Mouse (Mus musculus) heart, adult 2 months (tissue): ENCODE results near the gene Gps2. TPM values are rescaled to one million over a fixed set of nuclear protein-coding genes. Genes with fewer than 3 reads are reported as not detected.
"Not testable (repeated sequence)": the region's sequence is repeated elsewhere in the genome, so short reads cannot be mapped to it uniquely, and the experiment has no call there.

Experiments used
- DNase-seq, 2 experiments: peaks; one replicate each; pipeline ENCODE4 v3.0.0; 2021
- H3K27ac ChIP-seq: fragments of 200-600 bp; 2 replicates; pipeline ENCODE4 v1.8.1; 2022
- H3K27me3 ChIP-seq: fragments of 200-500 bp; 2 replicates; pipeline ENCODE4 v1.6.1; 2012; ENCODE audit warnings: mild to moderate bottlenecking, low read length, inconsistent platforms, mixed read lengths; ENCODE audit not compliant: control insufficient read depth, insufficient read depth
- H3K36me3 ChIP-seq: fragments of 200-500 bp; 2 replicates; pipeline ENCODE4 v1.6.1; 2012; ENCODE audit warnings: low read length, inconsistent platforms; ENCODE audit not compliant: control insufficient read depth, insufficient read depth
- H3K4me1 ChIP-seq: fragments of 200-500 bp; 2 replicates; pipeline ENCODE4 v1.6.1; 2011; ENCODE audit warnings: low read length; ENCODE audit not compliant: control insufficient read depth, insufficient read depth
- H3K4me3 ChIP-seq: fragments of 200-600 bp; 2 replicates; pipeline ENCODE4 v1.8.1; 2022
- H3K79me2 ChIP-seq: fragments of 200-500 bp; replicated peaks from 2 replicates; pipeline ENCODE4 v1.6.1; 2012; ENCODE audit warnings: mild to moderate bottlenecking, inconsistent platforms, low read length, moderate library complexity, mixed read lengths; ENCODE audit not compliant: control insufficient read depth, insufficient read depth
- H3K9ac ChIP-seq: fragments of 200-500 bp; 2 replicates; pipeline ENCODE4 v1.6.1; 2012; ENCODE audit warnings: low read depth, mild to moderate bottlenecking, control low read depth, inconsistent platforms, low read length, mixed read lengths
- CTCF ChIP-seq: fragments of 200-600 bp; IDR thresholded peaks from 2 replicates; pipeline ENCODE4 v1.8.1; 2022; ENCODE audit warnings: antibody characterized with exemption, mild to moderate bottlenecking, moderate library complexity
- EP300 ChIP-seq: fragments of 200-500 bp; IDR thresholded peaks from 2 replicates; pipeline ENCODE4 v1.6.1; 2011; ENCODE audit warnings: low read depth, low read length, control low read depth; ENCODE audit not compliant: insufficient read depth
- POLR2A ChIP-seq: fragments of 200-500 bp; IDR thresholded peaks from 2 replicates; pipeline ENCODE4 v1.6.1; 2011; ENCODE audit warnings: mild to moderate bottlenecking, low read depth, low read length, control low read depth; ENCODE audit not compliant: insufficient read depth
- WGBS: fragments of 180-500 bp; shearing (Covaris S2); methylation state at CpG from one replicate; pipeline ENCODE4 v1.1.7; 2018; 5-methylcytosine and 5-hydroxymethylcytosine counted together
- intact Hi-C: fragments of 180-260 bp; cut with DNase I; formaldehyde crosslinking; loops from one replicate; pipeline ENCODE4 v1.15.1; 2025
- polyA plus RNA-seq: library from polyadenylated mRNA; depleted of rRNA; stranded (reverse); fragments of >200 nt; gene quantifications from 2 replicates; pipeline ENCODE4 v1.2.3, GENCODE M21; 2012
- total RNA-seq, 2 experiments: library from RNA; stranded (reverse); gene quantifications; 2 replicates each; pipeline ENCODE4 v1.2.3; 2021

Gps2 gene
- total and polyA plus RNA-seq, 3 experiments = 27.2 to 63.9 (median 28.4) TPM

DNA sequence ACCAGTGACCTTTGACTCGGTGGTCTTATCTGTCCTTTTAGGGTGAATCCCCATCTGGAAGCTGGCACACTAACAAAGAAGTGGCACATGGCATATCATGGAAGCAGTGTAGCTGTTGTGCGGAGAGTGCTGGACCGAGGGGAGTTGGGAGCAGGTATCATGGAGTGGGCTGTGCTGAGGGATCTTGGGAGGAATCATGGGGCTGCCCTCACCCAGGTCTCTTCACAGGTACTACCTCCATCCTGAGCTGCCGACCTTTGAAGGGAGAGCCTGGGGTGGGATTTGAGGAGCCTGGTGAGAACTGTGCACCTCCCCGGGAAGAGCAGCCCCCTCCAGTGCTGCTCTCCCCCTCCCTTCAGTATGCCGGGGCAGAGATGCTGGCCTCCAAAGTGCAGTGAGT, 2.0 kb upstream of the Gps2 start:
- Histone ChIP-seq H3K27ac (no peak overlapping the region), H3K9ac (no peak overlapping the region), H3K36me3 (peaks cover 2% of the 10 kb centered on the region; the same call in 1 of the 2 replicates), H3K4me3 (no peak overlapping the region), H3K79me2 (peaks cover 3% of the 10 kb centered on the region; the same call in 1 of the 2 replicates), H3K4me1 (peaks cover 7% of the 10 kb centered on the region; the same call in 1 of the 2 replicates), H3K27me3 (no peaks in the 10 kb centered on the region)
- intact Hi-C loops = no loop called here
- 80% methylated on average over 6 of the region's 6 CpGs for WGBS
- DNase-seq = no peak
- TF ChIP-seq EP300 = no peak
- TF ChIP-seq POLR2A = no peak
- TF ChIP-seq CTCF = no peak

DNA sequence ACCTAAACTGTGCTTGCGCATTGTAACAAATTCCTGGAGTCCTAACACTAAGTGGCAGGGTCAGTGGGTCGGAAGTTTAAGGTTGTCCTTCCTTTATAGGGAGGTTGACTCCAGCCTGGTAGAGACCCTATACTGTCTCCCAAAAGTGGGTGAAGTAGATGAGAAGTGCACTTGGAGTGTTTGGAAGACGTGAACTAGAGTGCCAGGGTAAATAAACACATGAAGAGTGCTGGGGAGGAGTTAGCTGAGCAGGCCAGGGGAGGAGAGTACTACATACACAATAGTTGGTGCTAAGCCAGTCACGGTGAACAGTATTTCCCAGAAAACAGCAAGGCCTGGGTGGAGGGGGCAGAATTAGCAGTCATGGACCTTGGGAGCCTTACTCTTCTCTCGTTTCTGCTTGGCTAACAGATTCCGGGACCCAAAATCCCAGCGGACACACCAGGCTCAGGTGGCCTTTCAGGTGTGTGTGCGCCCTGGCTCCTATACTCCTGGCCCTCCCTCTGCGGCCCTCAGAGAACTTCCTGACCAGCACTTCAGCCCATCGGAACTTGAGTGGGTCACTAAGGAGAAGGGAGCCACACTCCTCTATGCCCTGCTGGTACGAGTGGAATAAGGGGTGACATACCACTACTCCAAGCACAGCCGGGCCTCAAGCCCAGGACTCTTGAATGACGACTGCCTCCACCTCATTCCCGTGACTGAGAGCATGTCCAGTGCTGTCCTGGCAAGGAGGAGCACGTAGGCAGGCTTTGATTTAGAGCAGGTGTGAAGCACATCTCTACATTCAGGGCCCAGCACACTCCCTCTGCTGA, 765 bp upstream of the Gps2 start:
- peak overlapping the region; percentile 97 for H3K4me3 ChIP-seq
- H3K36me3 ChIP-seq = peaks cover 2% of the 10 kb centered on the region; the same call in 1 of the 2 replicates
- intact Hi-C loops = loop anchor here (1.0 kb wide), 1 partner anchor 11 kb away; no protein-coding TSS in a partner anchor
- DNase-seq = peak in 1 of 2 experiments; percentile 10
- H3K27me3 ChIP-seq = no peaks in the 10 kb centered on the region
- WGBS = 76% methylated on average over 15 of the region's 15 CpGs
- H3K79me2 ChIP-seq = peaks cover 3% of the 10 kb centered on the region; the same call in 1 of the 2 replicates
- no peak overlapping the region; the same call in 1 of the 2 replicates for H3K27ac ChIP-seq
- H3K9ac ChIP-seq = no peak overlapping the region
- no peak for TF ChIP-seq CTCF
- no peak for TF ChIP-seq EP300
- TF ChIP-seq POLR2A = no peak
- peaks cover 7% of the 10 kb centered on the region; the same call in 1 of the 2 replicates for H3K4me1 ChIP-seq

DNA sequence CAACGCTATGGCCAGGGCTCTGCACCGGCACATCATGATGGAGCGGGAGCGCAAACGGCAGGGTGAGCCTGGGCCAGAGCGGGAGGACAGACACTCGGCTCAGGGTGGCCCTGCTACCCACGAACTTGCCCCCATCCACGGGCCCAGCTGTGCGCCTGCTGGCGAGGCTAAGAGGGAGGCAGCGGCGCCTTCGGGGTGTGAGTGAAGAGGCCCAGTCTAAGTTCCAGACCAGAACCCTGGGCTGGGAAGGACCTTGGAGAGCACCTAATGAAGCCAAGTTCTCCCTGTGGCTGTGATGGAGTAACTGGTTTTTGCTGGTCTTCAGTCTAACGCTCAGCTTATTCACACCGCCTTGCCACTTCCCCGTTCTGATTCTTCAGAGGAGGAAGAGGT, 680 bp downstream of the Gps2 start:
- Histone ChIP-seq H3K27me3 (no peaks in the 10 kb centered on the region), H3K36me3 (peaks cover 14% of the 10 kb centered on the region; the same call in 1 of the 2 replicates), H3K4me3 (peak overlapping the region; percentile 97), H3K79me2 (peaks cover 3% of the 10 kb centered on the region; the same call in 1 of the 2 replicates), H3K9ac (peak overlapping the region; percentile 90), H3K27ac (peak overlapping the region; percentile 97), H3K4me1 (peaks cover 10% of the 10 kb centered on the region)
- 1% methylated on average over 17 of the region's 17 CpGs for WGBS
- DNase-seq = no peak
- TF ChIP-seq CTCF (no peak), EP300 (no peak)
- intact Hi-C loops = no loop called here

DNA sequence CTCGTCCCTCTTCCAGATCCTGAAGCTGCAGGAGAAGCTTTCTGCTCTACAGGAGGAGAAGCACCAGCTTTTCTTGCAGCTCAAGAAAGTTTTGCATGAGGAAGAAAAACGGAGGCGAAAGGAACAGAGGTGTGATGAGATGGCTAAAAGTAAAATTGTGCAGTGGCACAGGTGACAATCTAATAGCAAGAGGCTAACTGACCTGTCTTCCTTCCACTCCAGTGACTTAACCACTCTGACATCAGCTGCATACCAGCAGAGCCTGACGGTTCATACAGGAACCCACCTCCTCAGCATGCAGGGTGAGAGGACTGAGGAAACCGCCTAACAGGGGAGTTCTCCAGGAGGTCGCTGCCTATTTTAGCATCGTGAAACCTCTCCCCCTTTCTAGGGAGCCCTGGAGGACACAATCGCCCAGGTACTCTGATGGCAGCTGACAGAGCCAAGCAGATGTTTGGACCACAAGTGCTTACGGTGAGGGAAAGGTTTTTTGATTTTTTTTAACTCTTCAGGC, 1.3 kb downstream of the Gps2 start:
- Histone ChIP-seq H3K27me3 (no peaks in the 10 kb centered on the region), H3K4me3 (peak overlapping the region; percentile 97), H3K79me2 (peaks cover 3% of the 10 kb centered on the region; the same call in 1 of the 2 replicates), H3K4me1 (peaks cover 11% of the 10 kb centered on the region), H3K9ac (no peak overlapping the region), H3K36me3 (peaks cover 14% of the 10 kb centered on the region; the same call in 1 of the 2 replicates), H3K27ac (no peak overlapping the region)
- no peak for DNase-seq
- WGBS = 26% methylated on average over 9 of the region's 9 CpGs
- intact Hi-C loops = no loop called here
- TF ChIP-seq CTCF = no peak
- no peak for TF ChIP-seq EP300
- TF ChIP-seq POLR2A = no peak

DNA sequence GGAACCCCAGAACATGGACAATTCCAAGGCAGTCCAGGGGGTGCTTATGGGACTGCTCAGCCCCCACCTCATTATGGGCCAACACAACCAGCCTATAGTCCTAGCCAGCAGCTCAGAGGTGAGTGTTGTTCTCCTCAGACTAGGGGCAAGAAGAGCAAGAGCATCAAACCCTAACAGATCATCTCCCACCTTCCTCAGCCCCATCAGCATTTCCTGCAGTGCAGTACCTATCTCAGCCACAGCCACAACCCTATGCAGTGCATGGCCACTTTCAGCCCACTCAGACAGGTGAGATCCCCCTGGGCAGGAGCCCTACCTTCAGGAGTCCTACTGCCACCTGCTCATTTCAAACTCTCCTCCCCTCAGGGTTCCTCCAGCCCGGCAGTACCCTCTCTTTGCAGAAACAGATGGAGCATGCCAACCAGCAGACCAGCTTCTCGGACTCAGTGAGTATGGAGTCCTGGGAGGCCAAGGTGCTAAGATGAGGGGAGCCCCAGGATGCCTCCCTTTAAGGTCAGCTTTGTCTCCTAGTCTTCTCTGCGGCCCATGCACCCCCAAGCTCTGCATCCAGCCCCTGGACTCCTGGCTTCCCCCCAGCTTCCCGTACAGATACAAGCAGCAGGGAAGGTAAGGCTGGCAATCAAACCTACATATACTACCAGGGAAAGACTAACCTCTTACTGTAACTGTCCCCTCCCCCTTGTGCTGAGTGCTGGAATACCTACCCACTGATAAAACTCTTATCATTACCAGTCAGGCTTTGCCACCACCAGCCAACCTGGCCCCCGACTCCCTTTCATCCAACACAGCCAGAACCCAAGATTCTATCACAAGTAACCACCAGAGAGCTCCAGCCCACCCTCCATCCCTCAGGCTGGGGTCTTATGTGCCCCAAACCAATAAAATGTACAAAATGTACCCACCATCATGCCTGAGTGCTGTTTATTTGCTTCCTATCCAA, 2.3 kb downstream of the Gps2 start:
- Histone ChIP-seq H3K27ac (no peak overlapping the region), H3K79me2 (peaks cover 3% of the 10 kb centered on the region; the same call in 1 of the 2 replicates), H3K27me3 (no peaks in the 10 kb centered on the region), H3K36me3 (peaks cover 14% of the 10 kb centered on the region; the same call in 1 of the 2 replicates), H3K4me1 (peaks cover 11% of the 10 kb centered on the region), H3K9ac (no peak overlapping the region), H3K4me3 (no peak overlapping the region)
- DNase-seq = no peak
- TF ChIP-seq CTCF (peak; percentile 18; the same call in 1 of the 2 replicates), EP300 (no peak)
- intact Hi-C loops = no loop called here
- 46% methylated on average over 5 of the region's 5 CpGs for WGBS

DNA sequence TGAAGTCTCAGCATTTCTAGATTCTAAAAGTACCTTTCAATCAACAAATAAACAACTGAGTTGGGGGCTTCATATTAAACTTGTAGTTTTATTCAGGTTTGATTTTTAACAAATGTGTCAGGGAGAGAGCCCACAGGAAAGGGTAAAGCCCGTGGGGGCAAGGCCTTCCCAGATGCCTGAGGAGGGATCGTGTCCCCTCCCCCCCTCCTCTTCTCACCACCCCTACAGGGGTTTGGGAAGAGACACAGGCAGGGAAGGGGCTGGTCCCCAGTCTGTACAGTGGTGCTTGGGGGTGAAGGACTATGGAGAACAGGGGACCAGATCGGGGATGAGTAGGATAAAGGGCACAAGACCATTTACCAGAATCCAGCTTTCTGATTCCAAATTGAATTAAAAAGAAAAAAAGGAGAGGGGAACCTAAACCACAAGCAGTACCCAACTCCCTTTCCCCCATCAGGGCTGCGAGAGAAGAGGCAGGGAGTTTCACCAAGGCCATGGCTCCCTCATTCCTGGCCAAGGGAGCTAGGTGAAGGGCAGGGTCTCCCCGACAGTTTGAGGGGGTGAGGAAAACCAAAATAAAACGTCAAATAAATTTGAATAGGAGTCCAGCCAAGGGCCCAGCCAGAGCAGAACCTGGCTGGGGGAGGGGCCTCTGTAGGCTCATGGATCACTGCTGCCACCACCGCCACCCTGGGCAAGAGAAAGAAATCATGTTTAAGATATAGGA, 3.1 kb downstream of the Gps2 start:
- H3K79me2 ChIP-seq, H3K27me3 ChIP-seq, H3K4me3 ChIP-seq, H3K27ac ChIP-seq, intact Hi-C loops, H3K9ac ChIP-seq: not testable (repeated sequence)
- peaks cover 11% of the 10 kb centered on the region for H3K4me1 ChIP-seq
- peaks cover 14% of the 10 kb centered on the region; the same call in 1 of the 2 replicates for H3K36me3 ChIP-seq
- peak in 1 of 2 experiments; percentile 3 for DNase-seq
- WGBS = 56% methylated on average over 7 of the region's 7 CpGs
